Mouse (Mus musculus) hindbrain, embryonic 10.5 days (tissue): ENCODE measurements around the gene Dhx35. TPM values are rescaled to one million over a fixed set of nuclear protein-coding genes. Genes with fewer than 3 reads are reported as not detected.

Experiments used
- DNase-seq: peaks from one replicate; pipeline ENCODE4 v3.0.0-alpha.2; 2017; ENCODE audit warnings: low spot score
- H3K27ac ChIP-seq: fragments of 300-500 bp; sonication (generic); 2 replicates; pipeline ENCODE4 v1.5.1; 2016; ENCODE audit warnings: mild to moderate bottlenecking, moderate library complexity
- H3K27me3 ChIP-seq: fragments of 300-500 bp; sonication (generic); 2 replicates; pipeline ENCODE4 v1.6.1; 2016; ENCODE audit warnings: mild to moderate bottlenecking; ENCODE audit not compliant: poor library complexity, insufficient read depth, severe bottlenecking
- H3K36me3 ChIP-seq: fragments of 300-500 bp; sonication (generic); 2 replicates; pipeline ENCODE4 v1.6.1; 2016; ENCODE audit warnings: mild to moderate bottlenecking, moderate library complexity
- H3K4me1 ChIP-seq: fragments of 300-500 bp; sonication (generic); replicated peaks from 2 replicates; pipeline ENCODE4 v1.6.1; 2016; ENCODE audit warnings: mild to moderate bottlenecking
- H3K4me3 ChIP-seq: fragments of 300-500 bp; sonication (generic); 2 replicates; pipeline ENCODE4 v1.5.1; 2016; ENCODE audit warnings: mild to moderate bottlenecking, moderate library complexity
- H3K9me3 ChIP-seq: fragments of 300-500 bp; sonication (generic); 2 replicates; pipeline ENCODE4 v1.6.1; 2016; ENCODE audit warnings: mild to moderate bottlenecking, moderate library complexity
- WGBS: fragments of 180-500 bp; shearing (Covaris S2); methylation state at CpG from one replicate; pipeline ENCODE4 v1.1.7; 2016; 5-methylcytosine and 5-hydroxymethylcytosine counted together
- polyA plus RNA-seq: library from polyadenylated mRNA; unstranded; fragments of >200 nt; fragmentation: Nextera tagmentation; extraction: Ambion mirVana; gene quantifications from 2 replicates; pipeline ENCODE4 v1.2.1, GENCODE M21; 2016

Dhx35 gene
- polyA plus RNA-seq, 1 experiment from 2014 or later = 16.4 TPM

- WGBS = 56% methylated on average over 11 of the region's 11 CpGs
- H3K4me1 ChIP-seq = no peaks in the 10 kb centered on the region
- DNase-seq = peak; percentile 66
- no peaks in the 10 kb centered on the region for H3K27me3 ChIP-seq
- 0 out of 2 replicates have a peak, but pooled peaks cover 6% of the 10 kb centered on the region for H3K36me3 ChIP-seq
- no peaks in the 10 kb centered on the region for H3K9me3 ChIP-seq
- H3K4me3 ChIP-seq = no peak overlapping the region
- H3K27ac ChIP-seq = no peak overlapping the region
Measured at GRCm38 (mm10) chr2:158863341-158864125, 68.9 kb downstream of the Dhx35 start.

GRCm38 (mm10) chr2:158864126-158864458 is 69.5 kb downstream of the Dhx35 start:
- no peak overlapping the region for H3K4me3 ChIP-seq
- H3K36me3 ChIP-seq = 0 out of 2 replicates have a peak, but pooled peaks cover 2% of the 10 kb centered on the region
- no peak for DNase-seq
- H3K9me3 ChIP-seq = no peaks in the 10 kb centered on the region
- H3K4me1 ChIP-seq = peaks cover under 1% of the 10 kb centered on the region; the same call in 1 of the 2 replicates
- H3K27me3 ChIP-seq = no peaks in the 10 kb centered on the region
- no peak overlapping the region for H3K27ac ChIP-seq
- WGBS = 81% methylated on average over 4 of the region's 4 CpGs

GRCm38 (mm10) chr2:158865358-158865757 is 70.8 kb downstream of the Dhx35 start:
- Histone ChIP-seq H3K9me3 (no peaks in the 10 kb centered on the region), H3K4me3 (no peak overlapping the region), H3K27ac (no peak overlapping the region), H3K4me1 (peaks cover 13% of the 10 kb centered on the region), H3K27me3 (peaks cover 6% of the 10 kb centered on the region; the same call in 1 of the 2 replicates), H3K36me3 (no peaks in the 10 kb centered on the region)
- peak; percentile 88 for DNase-seq
- WGBS = 30% methylated on average over 10 of the region's 10 CpGs

- peaks cover 4% of the 10 kb centered on the region; the same call in 1 of the 2 replicates for H3K4me1 ChIP-seq
- no peaks in the 10 kb centered on the region for H3K36me3 ChIP-seq
- DNase-seq = peak; percentile 30
- H3K4me3 ChIP-seq = no peak overlapping the region
- H3K27me3 ChIP-seq = no peaks in the 10 kb centered on the region
- WGBS = 53% methylated on average over 6 of the region's 6 CpGs
- no peaks in the 10 kb centered on the region for H3K9me3 ChIP-seq
- no peak overlapping the region for H3K27ac ChIP-seq
Measured at GRCm38 (mm10) chr2:158886571-158886970, 92.0 kb downstream of the Dhx35 start.

GRCm38 (mm10) chr2:158888531-158888930 is 93.9 kb downstream of the Dhx35 start:
- peaks cover 10% of the 10 kb centered on the region for H3K4me1 ChIP-seq
- no peaks in the 10 kb centered on the region for H3K27me3 ChIP-seq
- H3K27ac ChIP-seq = no peak overlapping the region
- no peak overlapping the region for H3K4me3 ChIP-seq
- H3K36me3 ChIP-seq = no peaks in the 10 kb centered on the region
- 90% methylated on average over 5 of the region's 5 CpGs for WGBS
- no peaks in the 10 kb centered on the region for H3K9me3 ChIP-seq
- no peak for DNase-seq

- no peak for DNase-seq
- H3K36me3 ChIP-seq = no peaks in the 10 kb centered on the region
- no peak overlapping the region for H3K4me3 ChIP-seq
- whole genome bisulfite sequencing = 56% methylated on average over 11 of the region's 11 CpGs
- peaks cover 10% of the 10 kb centered on the region for H3K4me1 ChIP-seq
- no peaks in the 10 kb centered on the region for H3K27me3 ChIP-seq
- no peaks in the 10 kb centered on the region for H3K9me3 ChIP-seq
- no peak overlapping the region for H3K27ac ChIP-seq
Measured at GRCm38 (mm10) chr2:158889201-158889600, 94.6 kb downstream of the Dhx35 start.

- DNase-seq = no peak
- no peaks in the 10 kb centered on the region for H3K36me3 ChIP-seq
- H3K9me3 ChIP-seq = no peaks in the 10 kb centered on the region
- no peak overlapping the region for H3K27ac ChIP-seq
- H3K4me3 ChIP-seq = no peak overlapping the region
- no peaks in the 10 kb centered on the region for H3K27me3 ChIP-seq
- WGBS = 91% methylated on average over 4 of the region's 4 CpGs
- H3K4me1 ChIP-seq = peaks cover 10% of the 10 kb centered on the region
Measured at GRCm38 (mm10) chr2:158891319-158891718, 96.7 kb downstream of the Dhx35 start.

GRCm38 (mm10) chr2:158893171-158893853 is 98.7 kb downstream of the Dhx35 start:
- peaks cover 10% of the 10 kb centered on the region for H3K4me1 ChIP-seq
- H3K9me3 ChIP-seq = no peaks in the 10 kb centered on the region
- no peaks in the 10 kb centered on the region for H3K36me3 ChIP-seq
- 66% methylated on average over 16 of the region's 16 CpGs for WGBS
- DNase-seq = peak; percentile 11
- H3K4me3 ChIP-seq = no peak overlapping the region
- no peaks in the 10 kb centered on the region for H3K27me3 ChIP-seq
- no peak overlapping the region; the same call in 1 of the 2 replicates for H3K27ac ChIP-seq

GRCm38 (mm10) chr2:158898469-158899196 is 104.0 kb downstream of the Dhx35 start:
- Histone ChIP-seq H3K27ac (no peak overlapping the region), H3K36me3 (no peaks in the 10 kb centered on the region), H3K9me3 (no peaks in the 10 kb centered on the region), H3K4me3 (no peak overlapping the region), H3K27me3 (no peaks in the 10 kb centered on the region), H3K4me1 (no peaks in the 10 kb centered on the region)
- 68% methylated on average over 13 of the region's 13 CpGs for WGBS
- DNase-seq = no peak

Other genes starting within 250 kb of the Dhx35 start
- 0.35 and 1.4 TPM in 2 replicates for gene Slc32a1, start 184.0 kb upstream of the Dhx35 start, polyA plus RNA-seq
- 14.7 and 16.4 TPM in 2 replicates for gene Actr5, start 169.9 kb upstream of the Dhx35 start, polyA plus RNA-seq
- 3.0 and 3.5 TPM in 2 replicates for gene Ppp1r16b, start 129.4 kb upstream of the Dhx35 start, polyA plus RNA-seq
- 46.8 and 48.8 TPM in 2 replicates for gene Fam83d, start 26.7 kb upstream of the Dhx35 start, polyA plus RNA-seq